In the genomic region with DNA sequence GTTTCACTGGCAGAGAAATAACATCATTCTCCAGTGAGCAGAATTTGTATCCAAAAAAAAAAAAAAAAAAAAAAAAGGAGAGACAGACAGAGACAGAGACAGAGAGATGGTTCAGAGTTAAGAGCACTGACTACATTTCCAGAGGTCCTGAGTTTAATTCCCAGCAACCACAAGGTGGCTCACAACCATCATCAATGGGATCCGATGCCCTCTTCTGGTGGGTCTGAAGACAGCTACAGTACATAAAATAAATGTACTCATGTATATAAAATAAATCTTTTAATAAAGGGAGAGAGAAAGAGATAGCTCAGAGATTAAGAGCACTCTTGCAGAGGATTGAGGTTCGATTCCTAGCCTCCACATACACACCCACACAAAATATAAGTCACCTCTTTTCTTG, we compare ENCODE assay signal across 16 mouse cellular contexts. TPM values are rescaled to one million over a fixed set of nuclear protein-coding genes. Genes with fewer than 3 reads are reported as not detected.
"Had no signal": no experiment of that assay in that cellular context is flagged by ENCODE, and none has a peak within 500 bp of the region (broad histone marks: within the 10 kb centered on the region; RNA-seq: fewer than 3 reads in every experiment).

No protein-coding gene starts in this region.

- H3K36me3 ChIP-seq: limb, embryonic 12.5 days; liver, embryonic 15.5 days; midbrain, embryonic 10.5 days; neural tube, embryonic 15.5 days had no signal

- ATAC-seq: lung, postnatal 0 days had no signal

- H3K4me2 ChIP-seq: limb, embryonic 12.5 days; liver, embryonic 15.5 days; neural tube, embryonic 15.5 days had no signal

- H3K9ac ChIP-seq: limb, embryonic 12.5 days; liver, embryonic 15.5 days; neural tube, embryonic 15.5 days had no signal

- H3K27ac ChIP-seq: limb, embryonic 12.5 days; liver, embryonic 15.5 days; midbrain, embryonic 10.5 days; neural tube, embryonic 15.5 days had no signal

- H3K27me3 ChIP-seq: limb, embryonic 12.5 days; liver, embryonic 15.5 days; neural tube, embryonic 15.5 days had no signal

- DNase-seq: kidney, postnatal 25 days; layer of hippocampus, adult 9-11 months; liver; lung, adult 2 months; lung, postnatal 36 days; midbrain, embryonic 14.5 days; right cerebral cortex, adult 18-20 months; thymus, adult 2 months; thymus, postnatal 36 days had no signal

- H3K4me3 ChIP-seq: limb, embryonic 12.5 days; liver, embryonic 15.5 days; midbrain, embryonic 10.5 days; myocyte; neural tube, embryonic 15.5 days had no signal

- H3K9me3 ChIP-seq: liver, embryonic 15.5 days; midbrain, embryonic 10.5 days; neural tube, embryonic 15.5 days had no signal

- H3K4me1 ChIP-seq: limb, embryonic 12.5 days; liver, embryonic 15.5 days; midbrain, embryonic 10.5 days; neural tube, embryonic 15.5 days had no signal

RNA-seq across cellular contexts. Expression of a gene that starts 37.8 kb away (rescaled TPM):
- total RNA-seq: megakaryocyte, adult 5-6 weeks had no signal
- polyA plus RNA-seq: limb, embryonic 12.5 days; midbrain, embryonic 10.5 days; myocyte had no signal
